Mouse (Mus musculus): Measurements from ENCODE around the gene Lrp1. TPM values are rescaled to one million over a fixed set of nuclear protein-coding genes. Genes with fewer than 3 reads are reported as not detected.

Lrp1 gene
- total RNA-seq, 2 experiments from 2014 or later = 9.7 to 11.9 TPM

- ATAC-seq (replicated peaks; ENCODE audit: low FRiP score, poor library complexity, severe bottlenecking) = no peak
These were observed 34.1 kb upstream of the Lrp1 start for GRCm38 (mm10) chr10:127654970-127655579.

GRCm38 (mm10) chr10:127652906-127653638, 32.1 kb upstream of the Lrp1 start:
- no peak for ATAC-seq (replicated peaks; ENCODE audit: low FRiP score, poor library complexity, severe bottlenecking)

- ATAC-seq (replicated peaks; ENCODE audit: low FRiP score, poor library complexity, severe bottlenecking) = no peak
These were observed 24.8 kb upstream of the Lrp1 start for GRCm38 (mm10) chr10:127645791-127646190.

- peak; percentile 58 for ATAC-seq (replicated peaks; ENCODE audit: low FRiP score, poor library complexity, severe bottlenecking)
These were observed 22.7 kb upstream of the Lrp1 start for GRCm38 (mm10) chr10:127643553-127644238.

GRCm38 (mm10) chr10:127642772-127643552, 22.0 kb upstream of the Lrp1 start, which contains the start of gene Stat6:
TSS of gene Stat6 (plus strand) at chr10:127642986.
- ATAC-seq (replicated peaks; ENCODE audit: low FRiP score, poor library complexity, severe bottlenecking) = peak; percentile 77

- peak; percentile 69 for ATAC-seq (replicated peaks; ENCODE audit: low FRiP score, poor library complexity, severe bottlenecking)
These were observed 21.2 kb upstream of the Lrp1 start for GRCm38 (mm10) chr10:127641861-127642771.

- ATAC-seq (replicated peaks; ENCODE audit: low FRiP score, poor library complexity, severe bottlenecking) = no peak
These were observed 19.5 kb upstream of the Lrp1 start for GRCm38 (mm10) chr10:127640421-127640820.

GRCm38 (mm10) chr10:127632668-127633271, 11.8 kb upstream of the Lrp1 start:
- no peak for ATAC-seq (replicated peaks; ENCODE audit: low FRiP score, poor library complexity, severe bottlenecking)

GRCm38 (mm10) chr10:127631261-127632214, 10.6 kb upstream of the Lrp1 start:
- no peak for ATAC-seq (replicated peaks; ENCODE audit: low FRiP score, poor library complexity, severe bottlenecking)

- peak; percentile 52; the same call in 1 of the 2 replicates for ATAC-seq (replicated peaks; ENCODE audit: low FRiP score, poor library complexity, severe bottlenecking)
These were observed 5.5 kb upstream of the Lrp1 start for GRCm38 (mm10) chr10:127626433-127626832.

- no peak for ATAC-seq (replicated peaks; ENCODE audit: low FRiP score, poor library complexity, severe bottlenecking)
These were observed 2.7 kb upstream of the Lrp1 start for GRCm38 (mm10) chr10:127623439-127624216.

- ATAC-seq (replicated peaks; ENCODE audit: low FRiP score, poor library complexity, severe bottlenecking) = no peak
These were observed 1.7 kb upstream of the Lrp1 start for GRCm38 (mm10) chr10:127622661-127623060.

- peak; percentile 38; the same call in 1 of the 2 replicates for ATAC-seq (replicated peaks; ENCODE audit: low FRiP score, poor library complexity, severe bottlenecking)
These were observed 1.1 kb upstream of the Lrp1 start for GRCm38 (mm10) chr10:127622057-127622392.

GRCm38 (mm10) chr10:127621191-127622056, 476 bp upstream of the Lrp1 start:
- ATAC-seq (replicated peaks; ENCODE audit: low FRiP score, poor library complexity, severe bottlenecking) = peak; percentile 69

- no peak for ATAC-seq (replicated peaks; ENCODE audit: low FRiP score, poor library complexity, severe bottlenecking)
These were observed 975 bp downstream of the Lrp1 start for GRCm38 (mm10) chr10:127619941-127620405.

All from erythroblast, adult 5-6 weeks (primary cell).